Mouse (Mus musculus) 3T3-L1 (cell line): ENCODE measurements at regions not wholly inside any gene's neighbourhood (a gene's known extent, or its start where the extent isn't known, plus 50 kb on each side); places are given as distances from the start of the nearest gene placed in this dataset.

Experiments used
- DNase-seq: peaks from one replicate; pipeline ENCODE4 v3.0.0-alpha.2; 2015; ENCODE audit warnings: low read depth, low spot score

- DNase-seq, result no peak
Measured at GRCm38 (mm10) chr8:34495974-34496373, 384.4 kb upstream of the Gm10131 start.

- no peak for DNase-seq
Measured at GRCm38 (mm10) chr8:34488746-34489400, 377.3 kb upstream of the Gm10131 start.

GRCm38 (mm10) chr8:34486433-34487096, 375.0 kb upstream of the Gm10131 start:
- no peak for DNase-seq

GRCm38 (mm10) chr8:34485905-34486304, 374.4 kb upstream of the Gm10131 start:
- DNase-seq, result no peak

- DNase-seq, result no peak
Measured at GRCm38 (mm10) chr8:34485346-34485745, 373.8 kb upstream of the Gm10131 start.

- DNase-seq, result peak; percentile 84
Measured at GRCm38 (mm10) chr8:34484551-34485335, 373.2 kb upstream of the Gm10131 start.

- no peak for DNase-seq
Measured at GRCm38 (mm10) chr8:34483212-34483611, 371.7 kb upstream of the Gm10131 start.

- DNase-seq, result no peak
Measured at GRCm38 (mm10) chr8:34482676-34483075, 371.1 kb upstream of the Gm10131 start.

- DNase-seq, result no peak
Measured at GRCm38 (mm10) chr8:34480496-34480895, 369.0 kb upstream of the Gm10131 start.

- no peak for DNase-seq
Measured at GRCm38 (mm10) chr8:34478891-34479290, 367.4 kb upstream of the Gm10131 start.

GRCm38 (mm10) chr8:34478465-34478864, 366.9 kb upstream of the Gm10131 start:
- DNase-seq, result no peak

- no peak for DNase-seq
Measured at GRCm38 (mm10) chr8:34476146-34476820, 364.7 kb upstream of the Gm10131 start.

GRCm38 (mm10) chr8:34474593-34474992, 363.1 kb upstream of the Gm10131 start:
- no peak for DNase-seq

GRCm38 (mm10) chr8:34473769-34474168, 362.2 kb upstream of the Gm10131 start:
- DNase-seq, result no peak

GRCm38 (mm10) chr8:34473301-34473700, 361.8 kb upstream of the Gm10131 start:
- no peak for DNase-seq

- DNase-seq, result no peak
Measured at GRCm38 (mm10) chr8:34472846-34473245, 361.3 kb upstream of the Gm10131 start.

GRCm38 (mm10) chr8:34472434-34472833, 360.9 kb upstream of the Gm10131 start:
- DNase-seq, result no peak

- DNase-seq, result peak; percentile 20
Measured at GRCm38 (mm10) chr8:34469091-34469490, 357.6 kb upstream of the Gm10131 start.

- DNase-seq, result no peak
Measured at GRCm38 (mm10) chr8:34466786-34467364, 355.3 kb upstream of the Gm10131 start.

GRCm38 (mm10) chr8:34465398-34465797, 353.9 kb upstream of the Gm10131 start:
- peak; percentile 73 for DNase-seq

GRCm38 (mm10) chr8:34462262-34462661, 350.7 kb upstream of the Gm10131 start:
- no peak for DNase-seq

GRCm38 (mm10) chr8:34458300-34458699, 346.8 kb upstream of the Gm10131 start:
- no peak for DNase-seq
